7 mouse cellular contexts compared by ENCODE assay signal in genomic region chr13:106937138-106937472, GRCm38 (mm10). TPM values are rescaled to one million over a fixed set of nuclear protein-coding genes. Genes with fewer than 3 reads are reported as not detected.
A peak's percentile ranks its signal among the peaks of the same experiment; 100 is the strongest.
DNase-seq lines count a peak whose midpoint lies in the region; ATAC-seq and TF ChIP-seq lines count a peak whose summit lies in the region.

No protein-coding gene starts in this region.

- peaks cover 4% of the 10 kb centered on the region; the same call in 1 of the 2 replicates for H3K4me1 ChIP-seq in lung, postnatal 0 days (ENCODE audit: insufficient read depth, low read depth, low read length)
- H3K4me1 ChIP-seq in forebrain, embryonic 12.5 days, result peaks cover 13% of the 10 kb centered on the region
- 0 out of 2 replicates have a peak, but pooled peaks cover 2% of the 10 kb centered on the region for H3K4me1 ChIP-seq in limb, embryonic 14.5 days (ENCODE audit: control insufficient read depth, insufficient read depth, low read length)
- peaks cover 11% of the 10 kb centered on the region; the same call in 1 of the 2 replicates for H3K4me1 ChIP-seq in stomach, embryonic 15.5 days

- H3K36me3 ChIP-seq in lung, postnatal 0 days (ENCODE audit: insufficient read depth, low read length), result no peaks in the 10 kb centered on the region
- no peaks in the 10 kb centered on the region for H3K36me3 ChIP-seq in forebrain, embryonic 12.5 days (replicated peaks)
- no peaks in the 10 kb centered on the region for H3K36me3 ChIP-seq in limb, embryonic 14.5 days (ENCODE audit: control insufficient read depth, insufficient read depth, low read length)
- H3K36me3 ChIP-seq in stomach, embryonic 15.5 days, result no peaks in the 10 kb centered on the region

- peak overlapping the region; percentile 94 for H3K4me2 ChIP-seq in lung, postnatal 0 days (replicated peaks; ENCODE audit: low read depth, low read length)
- peak overlapping the region; percentile 60 for H3K4me2 ChIP-seq in forebrain, embryonic 12.5 days
- H3K4me2 ChIP-seq in limb, embryonic 14.5 days (replicated peaks; ENCODE audit: low read depth, low read length, severe bottlenecking), result peak overlapping the region; percentile 30
- H3K4me2 ChIP-seq in stomach, embryonic 15.5 days, result peak overlapping the region; percentile 62

- no peak for TF ChIP-seq CTCF in lung, postnatal 0 days (IDR thresholded peaks at IDR 0.05)

- WGBS in lung, postnatal 0 days, result 26% methylated on average over 7 of the region's 7 CpGs
- 29% methylated on average over 7 of the region's 7 CpGs for WGBS in forebrain, embryonic 12.5 days
- WGBS in limb, embryonic 14.5 days, result 31% methylated on average over 7 of the region's 7 CpGs
- WGBS in stomach, embryonic 15.5 days, result 27% methylated on average over 7 of the region's 7 CpGs

- H3K4me3 ChIP-seq in lung, postnatal 0 days (ENCODE audit: low read depth, low read length), result peak overlapping the region; percentile 95
- peak overlapping the region; percentile 98 for H3K4me3 ChIP-seq in forebrain, embryonic 12.5 days (replicated peaks)
- H3K4me3 ChIP-seq in limb, embryonic 14.5 days (replicated peaks; ENCODE audit: low read length), result peak overlapping the region; percentile 98
- peak overlapping the region; percentile 88 for H3K4me3 ChIP-seq in stomach, embryonic 15.5 days (replicated peaks)

- TF ChIP-seq POLR2A in limb, embryonic 14.5 days (IDR thresholded peaks at IDR 0.05; ENCODE audit: borderline replicate concordance, extremely low read depth, insufficient read depth, insufficient read length), result no peak

- no peak for ATAC-seq in lung, postnatal 0 days
- ATAC-seq in forebrain, embryonic 12.5 days (ENCODE audit: low FRiP score), result no peak
- ATAC-seq in limb, embryonic 14.5 days (ENCODE audit: low FRiP score, low read depth), result no peak; the same call in 1 of the 2 replicates
- no peak for ATAC-seq in stomach, embryonic 15.5 days (ENCODE audit: insufficient read depth, low FRiP score, low read depth)

- no peak overlapping the region for H3K9ac ChIP-seq in lung, postnatal 0 days (replicated peaks; ENCODE audit: low read depth)
- peak overlapping the region; percentile 89; the same call in 1 of the 2 replicates for H3K9ac ChIP-seq in forebrain, embryonic 12.5 days
- H3K9ac ChIP-seq in limb, embryonic 14.5 days (ENCODE audit: low read depth, low read length, severe bottlenecking), result 0 out of 2 replicates have a peak overlapping the region, but pooled peaks have one; percentile 91
- no peak overlapping the region for H3K9ac ChIP-seq in stomach, embryonic 15.5 days

- H3K27ac ChIP-seq in lung, postnatal 0 days (ENCODE audit: low read length), result no peak overlapping the region
- H3K27ac ChIP-seq in forebrain, embryonic 12.5 days, result no peak overlapping the region
- no peak overlapping the region for H3K27ac ChIP-seq in limb, embryonic 14.5 days (replicated peaks; ENCODE audit: low read depth, low read length)
- H3K27ac ChIP-seq in stomach, embryonic 15.5 days, result no peak overlapping the region

- H3K27me3 ChIP-seq in lung, postnatal 0 days (replicated peaks; ENCODE audit: insufficient read depth, low read length), result no peaks in the 10 kb centered on the region
- no peaks in the 10 kb centered on the region for H3K27me3 ChIP-seq in forebrain, embryonic 12.5 days
- H3K27me3 ChIP-seq in limb, embryonic 14.5 days (ENCODE audit: control insufficient read depth, insufficient read depth, low read length), result no peaks in the 10 kb centered on the region
- H3K27me3 ChIP-seq in stomach, embryonic 15.5 days (replicated peaks), result no peaks in the 10 kb centered on the region

- no peak for TF ChIP-seq EP300 in lung, postnatal 0 days (IDR thresholded peaks at IDR 0.05)

- H3K9me3 ChIP-seq in lung, postnatal 0 days (ENCODE audit: low read length), result no peaks in the 10 kb centered on the region
- 0 out of 2 replicates have a peak, but pooled peaks cover 2% of the 10 kb centered on the region for H3K9me3 ChIP-seq in forebrain, embryonic 12.5 days
- H3K9me3 ChIP-seq in limb, embryonic 14.5 days (ENCODE audit: control insufficient read depth, low read length), result no peaks in the 10 kb centered on the region
- H3K9me3 ChIP-seq in stomach, embryonic 15.5 days, result no peaks in the 10 kb centered on the region

- DNase-seq in lung, postnatal 0 days (ENCODE audit: low spot score), result no peak
- no peak for DNase-seq in lung, adult 18-20 months
- no peak for DNase-seq in limb, embryonic 14.5 days (ENCODE audit: low spot score)
- DNase-seq in left cerebral cortex, adult 8-10 months (ENCODE audit: low spot score in 2 of 2), result no peak
- no peak for DNase-seq in testis, postnatal 10 days (ENCODE audit: low spot score)

RNA-seq across cellular contexts. Expression of gene Ipo11, which starts 0.3 kb away (rescaled TPM):
- polyA plus RNA-seq in lung, postnatal 0 days (2015; fragmentation: Nextera tagmentation; extraction: Ambion mirVana), result 21.6 and 25.3 TPM in 2 replicates
- 67.0 and 74.1 TPM in 2 replicates for polyA plus RNA-seq in forebrain, embryonic 12.5 days (2016; fragmentation: Nextera tagmentation; extraction: Ambion mirVana)
- 32.3 and 34.0 TPM in 2 replicates for polyA plus RNA-seq in limb, embryonic 14.5 days (2012; rRNA removed)
- 46.3 and 46.4 TPM in 2 replicates for polyA plus RNA-seq in limb, embryonic 14.5 days (2014; fragmentation: Nextera tagmentation; extraction: Ambion mirVana)
- 43.2 and 43.8 TPM in 2 replicates for polyA plus RNA-seq in stomach, embryonic 15.5 days (2015; fragmentation: Nextera tagmentation; extraction: Ambion mirVana)
- total RNA-seq in left cerebral cortex, adult 8-10 months (2022), result 10 to 100 TPM; 58.1 to 74.8 (median 63.8) TPM

RNA-seq across cellular contexts. Expression of gene Dimt1, which starts 9.8 kb away (rescaled TPM):
- 14.6 and 18.5 TPM in 2 replicates for polyA plus RNA-seq in lung, postnatal 0 days (2015; fragmentation: Nextera tagmentation; extraction: Ambion mirVana)
- 43.6 and 45.3 TPM in 2 replicates for polyA plus RNA-seq in forebrain, embryonic 12.5 days (2016; fragmentation: Nextera tagmentation; extraction: Ambion mirVana)
- polyA plus RNA-seq in limb, embryonic 14.5 days (2012; rRNA removed), result 36.8 and 43.5 TPM in 2 replicates
- polyA plus RNA-seq in limb, embryonic 14.5 days (2014; fragmentation: Nextera tagmentation; extraction: Ambion mirVana), result 50.5 and 54.4 TPM in 2 replicates
- polyA plus RNA-seq in stomach, embryonic 15.5 days (2015; fragmentation: Nextera tagmentation; extraction: Ambion mirVana), result 37.9 and 39.0 TPM in 2 replicates
- total RNA-seq in left cerebral cortex, adult 8-10 months (2022), result 10 to 100 TPM; 14.8 to 21.6 (median 18.7) TPM

Comparison
In these comparisons a context has a peak if more than half of its experiments do, and no peak if none do; other contexts are left out.
1. H3K4me2 ChIP-seq: peak in every context shown above with its lines; median percentile 94 in lung, postnatal 0 days; 62 in stomach, embryonic 15.5 days; 60 in forebrain, embryonic 12.5 days; 30 in limb, embryonic 14.5 days.
2. H3K9ac ChIP-seq: peak in forebrain, embryonic 12.5 days (single experiment) and limb, embryonic 14.5 days (single experiment); none in lung, postnatal 0 days (single experiment) and stomach, embryonic 15.5 days (single experiment).
3. Peak in every context shown above with its lines, with median percentiles within 50 percentile points of each other: H3K4me3 ChIP-seq.